Mouse (Mus musculus) lung, postnatal 4 days (tissue): ENCODE results near the gene Tcte3.
"Not testable (repeated sequence)": the region's sequence is repeated elsewhere in the genome, so short reads cannot be mapped to it uniquely, and the experiment has no call there.

Experiments
- DNase-seq, 2 experiments: peaks; one replicate each; pipeline ENCODE4 v3.0.0; 2021

Gene Tcte3

DNA sequence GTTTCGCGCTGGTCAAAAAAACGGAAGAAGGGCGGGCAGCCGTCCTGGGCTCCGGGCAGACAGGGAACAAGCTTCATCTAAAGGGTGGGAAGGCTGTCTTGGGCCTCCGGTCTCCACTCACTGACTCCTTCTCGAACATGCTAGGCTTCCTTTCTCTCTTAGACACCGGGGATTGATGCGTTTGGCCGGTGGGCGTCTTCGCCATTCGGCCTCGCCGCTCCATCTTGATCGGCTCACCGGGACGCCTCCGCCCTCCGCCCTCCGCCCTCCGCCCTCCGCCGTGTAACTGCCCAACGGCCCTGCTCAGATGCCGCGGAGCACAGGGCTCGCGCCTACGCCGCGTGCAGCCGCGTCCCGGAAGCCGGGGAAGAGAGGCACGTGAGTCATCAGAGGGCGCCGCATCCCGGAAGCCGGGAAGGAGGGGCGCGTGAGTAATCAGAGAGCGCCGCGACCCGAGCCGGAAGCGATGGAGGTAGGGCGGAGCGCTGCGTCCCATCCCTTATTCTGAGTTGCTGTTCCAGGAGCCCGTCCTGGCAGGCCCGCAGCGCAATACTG is at the start of gene Tcte3, which contains the start of the genes Ermard and Gm3448:
Gene Tcte3 (minus strand): TSS at position 314 of the 555 bp plus-strand sequence.
Gene Ermard (plus strand): TSS at position 34 of the 555 bp plus-strand sequence.
Gene Gm3448 (minus strand): TSS at position 363 of the 555 bp plus-strand sequence.
- peak; percentile 47 to 53 for DNase-seq

DNA sequence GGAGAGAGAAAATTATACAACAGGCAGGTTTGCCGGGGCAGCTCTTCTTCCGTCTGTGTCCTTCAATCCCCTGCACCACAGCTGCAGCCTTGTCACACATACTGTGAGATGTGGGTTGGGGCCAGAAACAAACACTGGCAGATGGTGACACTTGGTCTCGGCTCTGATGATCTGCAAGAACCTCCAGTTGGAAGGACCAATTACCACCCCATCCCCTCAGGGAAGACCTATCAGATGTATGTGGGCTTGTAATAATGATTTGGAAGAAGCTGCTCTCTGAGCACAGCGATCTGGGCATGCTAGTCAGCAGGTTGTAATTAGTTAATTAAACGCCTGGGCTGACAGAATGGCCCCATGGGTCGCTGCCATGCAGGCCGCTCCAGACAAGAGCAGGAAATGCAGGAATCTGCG is 47.3 kb upstream of the Tcte3 start:
- no peak for DNase-seq

DNA sequence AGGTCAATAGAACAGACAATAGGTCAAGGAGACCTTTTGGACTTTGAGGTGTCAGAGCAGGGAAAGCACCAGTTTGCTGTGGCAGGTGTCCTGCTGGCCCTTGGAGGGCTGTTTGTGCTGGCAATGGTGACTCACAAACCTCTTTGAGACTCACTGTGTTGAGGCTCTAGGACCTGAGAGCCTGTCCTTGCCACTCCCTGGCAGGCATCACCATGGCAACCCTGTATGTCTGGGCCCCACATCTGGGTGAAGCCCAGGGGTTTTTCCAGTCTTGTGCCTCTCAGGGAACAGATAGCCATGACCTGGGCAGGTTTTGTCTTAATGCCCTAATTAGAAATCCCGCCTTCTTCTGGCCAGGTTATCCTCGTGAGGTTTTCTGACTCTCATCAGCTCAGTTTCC is 46.9 kb upstream of the Tcte3 start:
- no peak for DNase-seq

DNA sequence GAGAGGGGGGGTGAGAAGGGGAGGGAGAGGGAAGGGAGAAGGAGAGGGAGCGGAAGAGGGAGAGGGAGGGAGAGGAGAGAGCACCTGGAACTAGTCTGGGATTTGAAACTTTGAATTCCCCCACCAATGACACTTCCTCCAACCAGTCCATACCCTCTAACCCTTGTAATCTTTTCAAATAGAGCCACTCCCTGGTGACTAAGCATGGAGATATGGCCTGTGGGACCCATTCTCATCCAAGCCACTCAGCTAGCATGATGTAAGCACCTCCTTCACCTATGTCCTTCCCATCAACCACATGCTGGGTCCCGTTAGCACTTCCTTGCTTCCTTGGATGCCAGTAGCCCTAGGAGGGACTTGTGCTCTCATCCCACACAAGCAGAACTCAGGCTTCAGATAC is 43.7 kb upstream of the Tcte3 start:
- no peak for DNase-seq

DNA sequence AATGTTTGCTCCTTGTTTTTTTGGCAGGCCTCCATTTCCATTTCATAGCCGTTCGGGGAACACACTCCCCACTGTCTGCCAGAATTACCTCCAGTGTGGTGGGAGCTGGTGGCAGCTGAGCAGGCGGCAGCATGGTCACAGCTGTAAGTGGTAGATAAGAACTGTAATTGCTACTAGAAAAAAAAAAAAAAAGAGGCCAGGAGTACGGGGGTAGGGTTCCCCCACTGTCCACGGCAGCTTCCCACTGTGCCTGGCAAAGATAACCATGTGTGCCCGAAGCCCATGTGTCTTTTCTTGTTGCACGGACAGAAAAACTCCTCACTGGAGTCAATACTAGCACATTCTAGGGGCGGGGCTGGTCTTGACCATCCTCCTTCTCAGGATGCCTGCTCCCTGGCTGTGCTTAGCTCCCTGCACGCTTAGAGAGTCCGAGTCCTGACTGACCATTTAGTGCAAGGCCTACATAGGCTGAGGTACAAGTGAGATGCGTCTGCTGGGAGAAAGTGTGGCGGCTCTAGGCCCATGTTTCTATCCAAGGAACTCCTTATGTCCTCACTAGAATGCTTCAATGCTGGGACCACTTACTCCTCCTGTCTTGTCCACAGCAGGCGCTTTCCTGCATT is 43.0 kb upstream of the Tcte3 start:
- DNase-seq: no peak

DNA sequence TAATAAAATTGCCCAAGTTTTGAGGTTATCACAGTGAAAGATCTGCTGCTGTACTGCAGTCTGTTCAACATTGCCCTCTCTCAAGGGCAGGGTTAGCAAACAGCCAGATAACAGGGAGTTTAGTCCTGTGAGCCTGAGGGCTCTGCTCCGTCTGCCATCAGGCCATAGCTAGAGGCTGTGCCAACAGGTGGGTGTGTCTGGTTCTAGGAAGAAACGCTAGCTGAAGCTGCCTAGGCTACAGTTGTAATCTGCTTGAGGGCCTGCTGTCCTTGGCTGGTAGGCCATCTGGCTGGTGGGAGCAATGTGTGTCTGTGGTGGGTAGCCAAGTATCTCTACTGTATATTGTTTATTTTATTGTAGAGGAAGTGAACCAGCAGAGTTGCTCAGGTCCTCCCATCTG is 36.2 kb upstream of the Tcte3 start:
- no peak for DNase-seq

DNA sequence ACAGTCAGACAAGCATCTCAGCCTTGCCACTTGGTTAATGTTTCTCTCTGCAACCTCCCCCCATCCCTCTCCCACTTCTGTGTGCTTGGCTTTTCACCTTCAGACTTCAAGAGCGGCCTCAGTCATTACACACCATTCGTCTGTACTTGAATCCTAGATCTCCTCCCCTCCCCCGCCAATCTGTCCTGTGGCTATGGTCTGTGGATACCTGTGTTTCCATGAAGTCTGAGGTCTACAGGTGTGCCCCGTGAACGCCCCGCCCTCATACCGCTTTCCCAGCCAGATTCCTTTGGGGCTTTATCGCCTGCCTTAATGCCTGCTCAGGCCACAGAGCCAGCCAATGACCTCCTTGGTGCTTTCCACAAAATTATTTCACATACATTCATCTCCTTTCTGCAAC is 33.7 kb upstream of the Tcte3 start:
- no peak for DNase-seq

DNA sequence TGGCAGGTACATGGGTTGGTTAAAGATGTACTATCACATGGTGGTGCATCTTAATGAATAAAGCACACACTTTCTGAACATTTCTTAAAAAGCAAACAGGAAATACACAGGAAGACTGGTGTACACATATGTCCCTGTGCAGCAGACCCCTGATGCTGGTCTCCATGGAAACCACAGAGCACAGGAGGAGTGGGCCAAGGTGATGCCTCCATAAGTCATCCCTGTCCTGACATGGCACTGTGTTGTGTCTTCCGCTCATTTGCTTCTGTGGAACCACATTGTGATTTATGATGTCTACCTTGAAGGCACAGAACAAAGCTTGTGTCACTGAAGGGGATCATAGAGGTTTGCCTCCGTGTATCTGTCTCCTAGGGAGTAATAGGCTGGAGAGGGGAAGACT is 30.9 kb upstream of the Tcte3 start:
- DNase-seq: no peak

DNA sequence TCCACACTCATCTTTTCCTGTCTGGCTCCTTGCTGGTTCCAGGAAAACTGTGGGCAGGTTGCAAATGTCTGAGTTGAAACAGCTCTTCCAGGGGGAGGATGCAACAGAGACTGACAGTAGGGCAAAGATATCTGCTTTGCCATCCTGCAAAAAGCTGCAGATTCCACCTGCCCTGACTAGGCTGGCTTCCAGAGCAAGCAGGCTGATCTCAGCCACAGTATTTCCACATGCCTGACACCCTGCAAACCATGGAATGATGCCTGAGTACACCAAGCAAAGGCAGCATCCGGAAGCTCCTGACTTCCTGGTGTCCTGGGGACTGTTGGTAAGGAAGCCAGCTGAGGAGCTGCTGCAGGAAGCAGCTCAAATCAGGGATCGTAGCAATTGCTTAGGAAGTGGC is 27.8 kb upstream of the Tcte3 start:
- DNase-seq: peak; percentile 22 to 62

DNA sequence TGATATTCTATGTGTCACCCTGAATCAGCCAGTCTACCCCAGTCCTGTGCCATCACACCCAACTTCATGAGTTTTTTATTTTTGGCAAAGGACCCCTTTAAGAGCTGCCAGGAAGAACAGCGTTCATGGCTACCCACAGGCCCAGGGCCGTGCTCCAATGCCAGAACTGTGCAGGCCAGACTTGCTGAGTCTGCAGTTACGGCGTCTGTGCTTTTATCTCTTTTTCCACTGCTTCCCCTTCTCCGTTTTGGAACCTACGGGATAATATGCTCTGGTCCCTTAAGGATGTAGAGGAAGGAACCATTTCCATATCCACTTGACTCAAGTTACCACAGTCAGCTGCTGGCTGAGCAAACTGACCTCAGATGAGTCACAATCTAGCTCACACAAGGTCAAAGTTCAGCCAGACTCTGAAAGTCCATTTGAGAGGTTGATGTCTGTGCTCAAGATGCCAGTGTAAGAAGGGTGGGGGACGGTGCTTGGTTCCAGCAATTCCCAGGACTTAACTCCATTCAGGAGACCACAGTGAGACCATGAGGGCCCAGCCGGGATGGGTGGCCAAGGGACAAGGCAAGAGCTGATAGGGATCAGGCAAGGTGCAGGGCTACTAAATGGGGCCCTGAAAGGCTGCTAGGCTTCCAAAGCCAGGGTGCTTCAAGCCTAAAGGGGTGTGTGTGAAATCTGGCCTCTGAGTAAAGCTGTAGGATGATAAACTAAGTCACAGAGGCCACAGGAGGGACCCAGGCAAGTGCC is 26.9 kb upstream of the Tcte3 start:
- no peak for DNase-seq

DNA sequence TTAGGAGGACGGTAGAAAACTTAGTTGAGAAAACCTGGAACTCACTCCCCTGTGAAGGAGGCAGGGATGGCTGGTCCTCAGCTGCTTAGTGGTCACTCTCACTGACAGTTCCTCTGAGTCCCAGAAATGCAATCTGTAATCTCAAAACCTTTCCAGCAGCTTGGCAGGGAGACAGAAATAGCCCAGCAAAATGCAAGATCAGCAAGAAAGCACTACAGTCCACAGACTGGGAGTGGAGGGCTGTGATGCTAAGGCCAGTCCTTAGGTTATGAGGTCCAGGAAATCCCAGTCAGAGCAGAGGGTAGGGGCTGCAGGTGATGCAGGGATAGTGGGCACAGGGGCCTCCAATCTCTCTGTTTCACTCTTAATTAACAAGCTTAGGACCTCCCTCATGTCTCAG is 25.6 kb upstream of the Tcte3 start:
- DNase-seq: no peak

DNA sequence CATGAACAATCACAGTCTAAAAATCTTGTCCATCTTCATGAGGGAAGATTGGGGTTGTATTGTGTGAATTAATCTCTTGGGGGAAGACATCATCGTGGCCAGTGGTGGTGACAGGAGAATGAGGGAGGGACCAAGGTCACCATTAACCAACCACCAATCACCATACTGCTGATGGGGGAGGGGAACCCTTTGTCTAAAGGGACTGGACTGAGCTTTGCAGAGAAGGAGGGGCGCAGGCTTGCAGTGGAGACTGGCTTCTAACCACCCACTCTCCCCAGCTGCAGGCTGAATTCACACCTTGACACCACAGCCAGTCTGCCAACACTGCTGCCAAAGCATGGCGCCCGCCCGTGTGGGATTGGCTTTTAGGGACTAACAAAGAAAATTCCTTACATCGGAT is 24.8 kb upstream of the Tcte3 start:
- no peak for DNase-seq

DNA sequence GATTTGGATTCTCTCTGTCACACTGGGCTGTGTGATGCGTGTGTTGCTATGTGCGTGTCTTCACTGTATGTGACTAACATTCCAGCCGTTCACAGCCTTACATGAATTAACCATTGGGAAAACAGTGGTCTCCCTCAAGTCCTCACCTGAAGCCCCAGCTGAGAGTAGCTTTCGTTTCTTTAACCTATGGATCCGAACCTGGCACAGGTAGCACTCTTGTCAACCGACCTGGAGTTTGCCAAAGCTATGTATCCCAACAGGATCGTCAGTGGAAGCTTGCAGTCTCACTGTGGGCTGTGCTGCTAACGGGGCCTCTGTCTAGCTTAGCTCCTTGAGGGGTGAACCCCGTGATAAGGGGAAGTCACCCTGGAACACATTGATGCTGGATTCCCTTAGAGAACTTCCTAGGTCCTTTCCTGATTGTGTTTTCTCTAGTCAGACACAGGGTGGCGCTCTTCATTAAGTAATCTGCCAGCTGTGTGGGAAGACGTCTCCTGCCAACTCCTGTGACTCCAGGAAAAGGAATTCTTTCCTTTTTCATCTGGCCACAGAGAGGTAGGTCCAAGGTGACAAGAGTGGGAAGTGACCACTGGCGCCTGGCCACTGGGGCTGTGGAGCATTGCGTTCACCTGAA is 24.2 kb upstream of the Tcte3 start:
- DNase-seq: peak; percentile 59 to 78

DNA sequence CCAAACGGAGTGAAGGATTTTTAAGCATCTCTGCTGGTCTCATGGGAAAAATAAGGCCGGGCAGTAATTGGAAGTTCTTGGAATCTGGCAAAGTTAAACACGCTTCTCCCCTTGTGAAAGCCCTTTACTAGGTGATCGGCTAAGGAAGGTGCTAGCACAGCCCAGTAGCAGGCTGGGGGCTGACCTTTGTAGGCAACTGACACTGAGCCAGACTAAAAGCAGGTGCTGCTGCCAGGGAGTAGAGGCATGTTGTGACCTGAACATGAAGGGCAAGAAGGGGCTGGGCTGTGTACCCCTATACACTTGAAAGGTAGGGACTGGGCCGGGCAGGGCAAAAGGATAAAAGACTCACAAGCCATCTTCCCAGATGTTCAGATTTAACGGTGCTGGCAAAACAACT is 19.1 kb upstream of the Tcte3 start:
- DNase-seq: no peak

DNA sequence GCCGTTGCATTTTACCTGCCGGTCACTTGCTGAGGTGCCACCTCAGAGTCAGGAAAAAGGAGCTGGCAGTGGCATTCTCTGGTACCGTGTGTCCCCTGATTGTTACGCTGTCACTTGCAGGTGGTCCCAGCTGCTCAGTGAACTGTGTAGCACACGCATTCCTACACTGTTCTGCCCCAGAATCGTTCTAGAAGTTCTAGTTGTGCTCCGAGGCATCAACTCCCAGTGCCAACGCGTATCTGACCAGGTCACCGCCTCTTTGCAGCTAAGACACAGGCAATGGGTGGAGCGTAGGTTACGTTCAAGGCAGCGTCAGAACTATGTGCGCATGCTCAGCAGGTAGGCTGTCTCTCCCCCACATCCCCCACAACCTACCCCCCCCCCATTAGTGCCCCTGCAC is 18.4 kb upstream of the Tcte3 start:
- no peak for DNase-seq

DNA sequence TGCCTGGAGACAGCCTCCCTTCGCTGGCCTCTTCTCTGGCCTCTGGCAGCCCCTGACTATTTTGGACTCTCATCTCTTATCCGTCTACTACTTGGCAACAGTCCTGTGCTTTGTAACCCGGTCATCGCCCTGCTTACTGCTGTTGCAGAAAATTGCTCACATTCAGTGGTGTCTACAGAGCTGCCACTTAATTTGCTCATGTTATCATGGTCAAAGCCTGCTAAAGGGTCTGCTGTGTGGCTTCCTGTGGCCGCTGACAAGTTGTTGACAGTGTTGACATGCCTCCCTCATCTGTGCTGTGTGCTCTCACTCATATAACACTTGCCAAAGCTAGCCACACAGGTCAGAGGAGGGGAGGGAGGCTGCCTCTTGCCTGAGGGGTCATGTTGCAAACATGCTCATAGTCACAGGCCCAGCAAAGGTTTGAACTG is 16.9 kb upstream of the Tcte3 start:
- DNase-seq: peak; percentile 27 to 75

DNA sequence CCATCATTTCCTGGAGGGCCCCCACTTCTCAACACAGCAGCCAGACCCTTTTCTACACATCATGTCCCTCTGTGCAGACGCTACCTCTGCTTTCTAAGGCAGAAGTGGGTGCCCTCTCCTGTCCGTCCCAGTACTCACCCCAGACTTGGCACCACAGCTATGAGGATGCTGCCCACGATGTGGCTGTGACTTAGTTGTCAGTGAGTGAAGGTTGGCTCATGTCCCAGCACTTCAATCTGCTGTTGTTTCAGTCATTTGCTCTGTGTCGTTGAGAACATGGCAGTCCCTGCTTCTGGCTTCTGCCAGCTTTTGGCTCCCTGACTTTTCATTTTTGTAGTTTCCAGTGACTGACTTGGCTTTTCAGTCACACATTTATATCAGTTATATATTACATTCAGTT is 14.6 kb upstream of the Tcte3 start:
- no peak for DNase-seq

DNA sequence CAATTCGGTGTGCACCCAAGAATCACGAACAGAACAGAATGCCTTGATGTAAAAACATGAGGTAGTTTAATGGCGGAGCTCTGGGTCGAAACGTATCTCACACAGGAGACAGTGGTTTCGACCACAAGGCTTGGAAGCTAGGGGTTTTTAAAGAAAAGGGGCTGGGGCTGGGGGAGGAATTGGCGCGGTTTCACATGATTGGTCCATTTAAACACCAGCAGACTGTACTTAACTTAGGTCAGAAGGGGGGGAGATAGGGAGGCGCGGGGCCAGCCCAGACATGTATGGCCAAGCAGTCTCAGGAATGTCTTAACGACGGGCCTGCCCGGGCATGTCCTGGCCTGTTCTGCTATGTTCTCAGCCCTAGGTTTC is 12.5 kb upstream of the Tcte3 start:
- not testable (repeated sequence) for DNase-seq

DNA sequence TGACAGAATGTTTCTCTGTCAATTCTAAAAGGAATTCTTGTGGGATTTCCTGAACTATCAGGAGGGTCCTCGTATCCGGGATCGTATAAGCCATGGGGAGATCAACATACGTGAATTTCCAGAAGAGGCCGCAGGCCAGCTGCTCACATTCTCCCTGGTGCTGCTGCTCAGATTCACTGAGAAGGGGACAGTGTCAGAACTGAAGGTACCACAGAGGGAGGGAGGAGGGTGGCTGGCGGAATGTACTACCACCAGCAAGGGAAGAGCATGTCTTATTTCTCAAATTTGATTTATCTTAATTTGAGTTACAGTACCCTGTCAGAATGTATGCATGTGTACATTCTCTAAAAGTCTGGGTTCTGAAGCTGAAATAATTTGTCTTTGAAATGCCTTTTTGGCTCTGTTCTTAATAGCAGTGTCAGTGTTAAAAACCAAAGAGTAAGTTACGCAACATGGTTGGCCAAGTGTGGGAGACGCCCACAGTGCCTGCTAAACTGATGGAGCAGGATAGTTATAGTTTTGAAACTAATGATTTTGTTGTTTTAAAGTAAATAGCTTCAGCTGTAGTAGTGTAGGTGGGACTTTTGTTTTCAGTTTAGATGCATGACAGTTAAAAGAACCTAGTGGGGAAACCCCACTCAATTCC is 12.0 kb upstream of the Tcte3 start:
- not testable (repeated sequence) for DNase-seq

DNA sequence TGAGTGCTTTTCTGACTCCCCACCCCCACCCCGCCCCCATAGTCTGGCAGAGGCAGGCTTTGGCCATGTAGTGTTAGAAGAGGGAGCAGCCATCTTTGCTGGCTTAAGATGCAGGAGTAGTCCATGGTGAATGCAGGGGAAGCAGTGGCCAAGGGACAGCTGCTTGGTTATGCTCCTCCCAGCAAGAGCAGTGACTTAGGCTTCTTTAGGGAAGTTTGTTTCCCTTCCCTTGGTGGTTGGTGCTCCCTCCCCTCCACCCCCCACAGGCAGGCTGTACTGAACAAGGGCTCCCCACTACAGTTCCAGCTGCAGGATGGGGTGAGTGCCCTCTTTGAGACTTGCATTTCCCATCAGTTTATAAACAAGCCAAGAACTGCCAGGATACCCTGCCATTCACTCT is 11.5 kb upstream of the Tcte3 start:
- not testable (repeated sequence) for DNase-seq

DNA sequence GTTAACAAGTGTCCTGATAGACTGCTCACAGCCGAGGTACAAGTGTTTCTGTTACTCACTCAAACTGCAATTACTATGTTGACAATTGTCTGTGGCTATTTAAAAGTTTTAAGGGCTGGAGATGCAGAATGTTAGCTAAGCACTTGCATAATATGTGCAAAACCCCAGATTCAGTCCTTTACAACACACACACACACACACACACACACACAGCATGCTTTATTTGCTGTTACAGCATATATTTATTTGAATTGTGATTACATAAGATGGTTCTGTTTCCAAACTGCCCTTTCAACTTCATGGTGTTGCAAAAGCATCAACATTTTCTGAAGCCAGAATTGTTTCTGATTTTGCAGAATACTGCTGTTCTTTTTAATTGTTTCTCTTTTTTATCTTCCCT is 9.1 kb upstream of the Tcte3 start:
- not testable (repeated sequence) for DNase-seq

DNA sequence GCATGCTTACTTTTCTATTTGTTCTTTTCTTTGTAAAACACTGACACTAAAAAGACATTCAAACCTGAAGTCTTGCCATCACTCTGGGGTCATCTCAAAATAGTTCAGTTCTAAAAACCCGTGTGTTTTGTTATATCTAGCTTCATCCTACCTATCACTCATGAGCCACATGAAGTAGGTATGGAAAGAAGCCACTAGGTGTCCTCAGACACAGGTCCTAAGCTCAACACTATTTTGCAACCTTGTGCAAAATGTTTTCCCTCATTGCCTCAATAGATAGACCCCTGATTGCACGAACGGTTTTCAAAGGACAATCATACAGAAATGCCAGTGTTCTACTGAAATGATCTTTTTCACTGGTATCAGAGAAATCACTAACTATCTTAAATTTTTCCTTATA is 833 bp downstream of the Tcte3 start:
- DNase-seq: not testable (repeated sequence)

DNA sequence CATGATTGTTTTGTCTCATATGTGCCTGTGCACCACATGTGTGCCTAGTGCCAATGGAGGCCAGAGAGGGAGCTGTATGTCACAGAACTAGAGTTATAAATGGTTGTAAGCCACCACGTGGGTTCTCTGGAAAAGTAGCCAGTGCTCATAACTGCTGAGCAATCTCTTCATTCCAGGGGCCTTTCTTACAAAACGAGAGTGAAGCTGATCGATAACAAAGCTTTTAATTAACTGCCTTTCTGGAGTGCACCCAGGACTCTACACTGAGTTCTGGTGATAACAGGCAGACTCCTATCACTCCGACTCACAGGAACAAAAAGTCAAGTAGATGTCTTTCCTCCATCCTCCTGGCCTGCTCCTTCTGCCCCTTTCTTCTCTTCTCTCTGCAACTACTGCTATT is 9.9 kb downstream of the Tcte3 start:
- not testable (repeated sequence) for DNase-seq
